Mouse (Mus musculus): ENCODE measurements at regions not wholly inside any gene's neighbourhood (a gene's known extent, or its start where the extent isn't known, plus 50 kb on each side); places are given as distances from the start of the nearest gene placed in this dataset.

DNA sequence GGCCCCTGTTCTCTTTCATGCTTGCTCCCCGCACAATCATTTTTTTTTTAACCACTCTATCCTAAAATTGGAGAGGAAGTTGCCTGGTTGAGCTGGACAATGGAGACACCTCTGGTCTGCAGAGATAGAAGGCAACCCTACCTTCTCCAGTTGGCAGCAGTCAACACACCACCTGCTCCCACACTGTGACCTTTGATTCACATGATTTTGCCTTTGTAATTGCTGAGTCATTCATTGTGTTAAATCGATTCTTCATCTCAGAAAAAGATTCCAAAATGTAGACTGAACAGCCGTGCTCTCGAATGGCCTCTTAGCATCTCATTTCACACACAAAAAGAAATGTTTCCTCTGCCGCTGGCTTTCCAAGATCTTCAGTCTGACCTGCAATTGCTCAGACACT is 616.2 kb downstream of the Pdcd6ip start:
- no peak for DNase-seq (ENCODE audit: low spot score)

DNA sequence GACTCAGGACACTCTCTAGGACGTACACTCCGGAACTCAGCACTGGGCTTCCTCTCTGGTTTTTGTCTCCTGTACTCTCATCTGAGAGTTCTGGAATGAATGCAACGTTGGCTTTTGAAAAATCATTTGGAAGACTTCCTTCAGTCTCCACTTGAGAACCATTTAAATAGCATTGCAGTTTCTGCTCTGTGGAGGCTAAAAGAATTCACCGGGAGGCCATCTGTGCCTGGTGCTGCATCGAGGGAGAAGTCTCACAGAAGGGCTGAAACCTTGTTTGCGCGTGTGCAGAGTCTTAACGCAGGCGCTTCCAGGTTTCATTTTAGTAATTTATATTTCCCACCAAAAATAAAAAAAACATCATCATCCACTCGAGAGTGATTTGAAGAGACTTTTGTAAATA is 620.3 kb downstream of the Pdcd6ip start:
- no peak for DNase-seq (ENCODE audit: low spot score)

DNA sequence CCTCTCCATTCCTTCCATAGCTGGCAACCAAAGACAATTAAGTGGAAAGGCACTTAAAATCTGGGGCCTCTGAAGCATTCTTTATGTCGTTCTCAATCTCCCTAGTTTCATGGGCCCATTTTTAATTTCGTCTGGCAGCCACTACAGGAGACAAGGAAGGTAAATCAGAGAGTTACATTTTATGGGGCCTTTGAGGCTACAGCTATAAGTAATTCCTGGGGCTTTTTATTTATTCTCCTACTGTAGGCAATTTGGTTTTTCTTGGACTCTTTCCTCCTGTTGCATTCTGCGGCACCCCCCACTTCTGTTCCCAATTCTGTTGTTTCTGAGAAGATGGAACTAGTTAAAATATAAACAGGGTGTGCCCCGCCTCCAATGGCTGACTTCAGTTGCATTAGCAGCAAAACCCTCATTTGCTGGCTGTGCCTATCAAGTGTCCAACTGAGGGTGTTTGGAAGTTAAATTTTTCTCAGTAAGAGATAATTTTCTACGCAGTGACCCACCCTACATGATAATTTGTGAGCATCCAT is 622.7 kb downstream of the Pdcd6ip start:
- no peak for DNase-seq (ENCODE audit: low spot score)

DNA sequence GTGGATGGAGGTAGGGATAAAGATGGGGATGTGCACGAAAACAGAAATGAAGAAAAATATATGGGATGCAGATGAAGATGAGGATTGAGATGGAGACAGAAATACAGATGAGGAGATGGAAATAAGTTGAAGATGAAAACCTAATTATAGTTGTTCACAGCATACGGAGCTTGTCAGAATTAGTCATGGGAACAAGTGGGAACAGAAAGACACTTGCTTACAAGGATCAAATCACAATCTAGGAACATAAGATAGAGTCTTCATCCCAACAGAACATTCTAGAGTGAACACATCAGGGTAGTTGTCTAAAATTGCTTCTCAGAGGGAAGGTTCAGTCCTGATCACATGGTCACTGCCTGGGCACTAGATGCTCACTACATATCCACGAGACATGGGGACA is 633.2 kb downstream of the Pdcd6ip start:
- no peak for DNase-seq (ENCODE audit: low spot score)

DNA sequence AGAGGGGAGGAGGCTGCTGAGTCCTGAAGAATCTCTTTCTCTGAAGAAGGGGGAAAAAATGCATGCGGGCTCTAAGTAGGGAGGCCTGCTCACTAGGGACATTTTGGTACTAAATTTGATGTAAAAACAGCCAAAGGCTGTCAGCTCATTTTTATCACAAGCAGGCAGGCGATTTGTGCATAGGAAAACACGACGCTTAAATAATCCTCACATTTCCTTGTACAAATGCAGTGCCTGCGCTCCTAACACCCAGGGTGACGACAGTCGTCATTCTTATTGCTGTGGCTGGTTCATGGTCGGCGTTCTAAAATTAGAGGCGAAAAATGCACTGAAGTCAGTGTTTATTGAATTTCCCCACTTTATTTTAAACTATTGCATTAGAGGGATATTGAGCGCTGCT is 650.6 kb downstream of the Pdcd6ip start:
- DNase-seq (ENCODE audit: low spot score): no peak

DNA sequence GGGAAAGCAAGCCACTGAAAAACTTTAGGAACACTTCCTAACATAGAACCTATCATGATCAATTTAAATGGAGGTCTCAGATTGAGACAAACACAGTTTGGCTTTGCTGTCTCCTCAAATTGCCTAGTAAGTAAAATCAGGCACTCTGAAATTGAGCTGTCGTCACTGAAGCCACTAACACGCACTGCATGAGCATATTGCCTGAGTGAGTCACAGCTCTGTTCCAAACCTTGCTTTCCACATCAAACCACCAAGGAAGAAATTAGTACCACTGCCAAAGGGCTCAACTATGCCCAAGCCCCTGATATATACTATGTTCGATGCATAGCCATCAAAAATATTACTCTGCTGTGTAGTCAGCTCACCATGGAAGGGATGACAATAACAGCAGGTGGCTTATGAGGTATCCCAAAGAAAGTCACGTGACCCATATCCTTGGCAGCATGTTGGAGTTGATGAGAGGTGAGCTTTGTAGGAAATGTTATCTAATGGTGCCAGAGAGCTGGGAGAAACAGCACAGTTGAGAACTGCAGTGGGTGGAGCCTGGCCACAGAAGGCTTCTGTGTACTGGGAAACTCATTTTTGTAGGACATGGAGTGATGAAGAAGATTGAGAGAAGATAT is 663.4 kb downstream of the Pdcd6ip start:
- no peak for DNase-seq (ENCODE audit: low spot score)

DNA sequence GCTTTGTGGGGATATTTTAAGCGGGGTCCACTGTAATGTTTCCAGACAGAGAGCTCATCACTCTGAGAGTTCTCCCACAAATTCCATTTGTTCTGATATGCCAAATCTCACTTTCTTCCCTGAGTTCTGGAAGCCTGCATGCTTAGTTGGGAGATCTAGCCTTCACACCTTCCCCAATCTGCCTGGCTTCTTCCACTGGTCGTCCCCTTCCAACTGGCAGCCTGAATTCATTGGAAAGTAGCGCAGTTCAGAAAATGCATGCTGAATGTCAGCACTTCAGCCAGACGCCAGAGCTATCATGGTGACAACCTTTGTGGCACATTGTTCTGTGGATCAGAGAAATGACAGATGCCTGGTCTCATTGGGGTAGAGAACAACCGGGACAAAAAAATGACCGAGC is 667.2 kb downstream of the Pdcd6ip start:
- DNase-seq (ENCODE audit: low spot score): no peak

DNA sequence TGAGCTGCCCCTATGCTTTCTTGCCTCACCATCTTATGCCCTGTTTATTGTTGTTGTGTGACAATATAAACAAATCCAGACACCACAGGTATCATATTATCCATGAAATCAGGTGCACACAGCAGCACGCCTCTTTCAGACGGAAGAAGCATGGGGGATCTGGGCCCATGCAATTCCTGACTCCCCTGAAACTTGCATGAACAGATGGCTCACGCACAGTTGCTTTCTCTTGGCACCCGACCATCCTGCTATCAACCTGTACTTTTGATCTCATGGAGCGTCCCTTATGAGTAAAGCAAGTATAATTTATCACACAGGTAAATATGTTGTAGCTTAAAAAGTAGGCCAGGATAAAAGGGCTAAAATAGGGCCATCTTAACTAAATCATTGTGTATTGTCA is 674.1 kb downstream of the Pdcd6ip start:
- DNase-seq (ENCODE audit: low spot score): no peak

DNA sequence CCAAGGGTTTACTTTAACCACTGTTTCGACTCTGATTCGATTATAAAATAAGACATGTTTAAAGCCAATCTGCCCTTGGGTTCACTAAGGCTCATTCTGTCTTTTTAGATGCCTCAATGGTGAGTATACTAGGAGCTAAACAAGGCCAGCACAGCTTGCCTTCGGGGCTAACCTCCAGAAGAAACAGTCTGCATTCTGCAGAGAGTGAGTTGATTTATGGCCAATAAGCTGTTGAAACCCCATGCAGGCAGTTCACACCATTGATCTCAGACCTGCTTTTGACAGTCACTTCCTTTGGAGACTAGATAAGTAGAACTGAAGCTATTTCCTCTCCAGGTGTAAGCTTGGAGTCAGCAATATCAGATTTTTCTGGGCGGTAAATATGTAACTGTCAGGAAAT is 679.0 kb downstream of the Pdcd6ip start:
- no peak for DNase-seq (ENCODE audit: low spot score)

DNA sequence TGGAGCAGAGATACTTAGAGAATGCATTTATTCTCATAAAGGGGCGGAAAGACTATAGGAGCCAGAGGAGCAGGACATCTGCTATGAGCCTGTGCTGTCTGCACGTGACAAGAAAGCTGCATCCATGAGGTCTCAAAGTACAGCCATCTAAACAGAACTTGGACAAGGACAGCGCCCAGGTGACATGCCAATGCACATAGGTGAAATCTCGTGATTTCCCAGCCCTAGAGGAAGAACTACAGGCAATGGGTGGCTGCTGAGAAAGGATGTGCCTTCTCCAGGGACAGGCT is 681.2 kb downstream of the Pdcd6ip start:
- DNase-seq (ENCODE audit: low spot score): no peak

DNA sequence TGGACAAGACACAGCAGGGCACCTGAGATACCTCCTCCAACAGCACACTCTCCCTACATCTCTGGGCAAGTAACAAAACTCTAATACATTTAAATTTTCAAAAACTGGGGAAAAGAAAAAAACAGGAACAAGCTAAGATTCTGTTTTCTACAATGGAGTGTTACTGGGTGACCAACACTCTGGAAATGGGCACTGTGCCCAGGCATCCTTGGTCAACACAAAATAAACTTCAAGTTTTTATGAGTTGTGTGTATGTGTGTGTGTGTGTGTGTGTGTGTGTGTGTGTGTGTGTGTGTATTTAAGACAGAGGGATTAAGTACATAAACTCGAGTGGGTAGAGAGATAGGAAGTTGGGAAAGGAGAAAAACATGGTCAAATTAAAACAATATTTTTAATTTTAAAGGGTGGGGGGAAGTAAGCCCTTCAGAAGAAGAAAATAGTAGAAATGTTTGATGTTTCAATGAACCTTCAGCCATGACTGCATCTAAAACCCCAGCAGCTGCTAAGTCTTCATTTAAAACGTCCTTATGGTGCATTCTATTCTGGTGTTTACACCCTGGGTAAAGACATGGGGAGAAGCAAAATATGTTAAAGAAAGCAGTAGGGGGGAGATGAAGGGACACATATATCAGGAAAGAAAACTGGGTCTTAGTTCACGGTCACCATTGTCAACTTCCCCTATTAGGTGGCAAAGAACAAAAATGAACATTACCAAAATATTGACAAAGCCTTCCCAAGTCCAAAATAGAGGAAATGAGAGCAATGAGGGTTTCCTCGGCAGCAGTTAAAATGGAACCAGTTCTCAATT is 681.8 kb downstream of the Pdcd6ip start:
- no peak for DNase-seq (ENCODE audit: low spot score)

DNA sequence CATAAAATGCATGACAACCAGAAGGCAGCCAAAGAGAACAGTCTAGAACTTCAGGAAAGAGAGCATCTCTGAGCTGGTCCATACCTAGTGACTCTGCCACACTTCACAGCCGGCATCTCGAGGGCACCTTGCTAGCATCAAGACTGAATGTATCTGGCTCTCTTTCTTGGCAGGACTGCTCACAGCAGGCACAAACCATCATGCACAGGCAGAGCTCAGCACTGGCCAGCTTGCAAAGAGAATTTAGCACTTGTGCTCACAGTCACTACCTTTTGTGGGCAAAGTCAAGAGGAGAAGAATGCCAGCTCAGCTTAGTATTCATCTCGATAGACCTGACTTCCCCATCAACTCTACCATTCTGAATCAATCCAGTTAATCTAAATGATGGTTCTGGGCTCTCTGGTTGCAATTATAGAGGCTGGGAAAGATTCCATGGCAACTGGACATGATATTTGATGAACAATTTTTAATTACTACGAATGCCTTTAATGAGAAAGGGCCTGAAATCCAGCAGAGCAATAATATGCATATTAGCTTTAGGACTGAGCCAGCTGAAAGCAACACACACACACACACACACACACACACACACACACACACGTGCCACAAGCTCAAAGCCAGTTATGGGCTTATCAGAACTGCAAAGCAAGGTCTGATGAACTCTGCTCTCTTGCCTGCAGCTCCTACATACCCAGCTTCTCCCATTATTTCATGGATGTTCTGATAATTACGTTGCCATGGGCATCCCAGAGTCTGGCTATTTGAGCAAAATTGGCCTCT is 686.0 kb downstream of the Pdcd6ip start:
- no peak for DNase-seq (ENCODE audit: low spot score)

DNA sequence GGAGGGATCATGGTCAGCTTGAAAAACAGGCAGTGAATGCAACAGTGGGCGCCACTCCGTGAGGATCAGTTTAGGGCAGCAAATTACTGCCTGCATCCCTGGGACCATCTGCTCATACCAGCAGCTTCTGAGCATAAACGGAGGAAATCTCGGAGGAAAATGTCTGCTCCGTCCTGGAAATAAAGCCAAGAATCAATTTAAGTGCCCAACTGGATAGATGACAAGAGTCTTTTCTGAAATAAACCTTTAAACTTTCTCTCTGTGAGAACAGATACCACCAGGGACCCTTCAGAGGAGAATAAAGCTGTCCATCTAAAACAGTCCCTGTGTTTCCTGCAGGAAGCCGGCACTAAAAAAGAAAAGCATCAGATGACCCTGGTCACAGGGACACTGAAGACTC is 688.5 kb downstream of the Pdcd6ip start:
- no peak for DNase-seq (ENCODE audit: low spot score)

DNA sequence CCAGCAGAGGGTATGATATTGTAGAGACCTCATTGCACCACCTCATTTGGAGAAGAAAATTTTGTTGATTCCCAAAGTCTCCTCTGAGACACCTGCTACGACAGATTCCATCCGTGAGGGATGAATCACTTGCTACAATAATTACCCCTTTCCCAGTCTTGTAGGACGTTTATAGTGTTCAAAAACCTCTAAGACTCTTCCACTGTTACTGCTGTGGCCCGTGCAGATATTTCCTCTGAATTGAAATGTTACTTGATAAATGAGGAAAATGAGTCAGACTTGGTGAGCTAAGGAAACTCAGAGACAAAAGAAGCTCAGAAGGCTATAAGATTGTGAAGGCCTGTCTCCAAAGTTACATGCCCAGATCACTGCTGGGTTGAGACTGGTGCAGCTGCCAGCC is 700.0 kb downstream of the Pdcd6ip start:
- no peak for DNase-seq (ENCODE audit: low spot score)

DNA sequence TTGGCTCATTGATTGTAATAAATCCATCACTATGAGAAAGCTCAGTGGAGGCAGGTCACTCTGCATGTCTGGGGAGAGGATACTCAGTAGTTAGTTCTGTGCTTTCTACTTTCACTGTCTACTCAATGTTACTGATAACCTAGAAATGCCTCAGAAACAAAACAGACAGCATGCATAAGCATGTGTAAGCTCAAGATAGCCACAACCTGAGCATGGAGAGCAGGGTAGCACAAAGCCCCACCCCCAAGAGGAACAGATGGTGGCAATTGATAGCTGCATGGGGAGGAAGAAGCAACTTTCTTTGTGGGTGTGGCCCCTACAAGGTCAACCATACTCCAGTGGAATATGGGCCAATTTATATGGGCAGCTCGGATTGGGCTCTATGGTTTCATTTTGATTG is 711.9 kb downstream of the Pdcd6ip start:
- DNase-seq (ENCODE audit: low spot score): no peak

DNA sequence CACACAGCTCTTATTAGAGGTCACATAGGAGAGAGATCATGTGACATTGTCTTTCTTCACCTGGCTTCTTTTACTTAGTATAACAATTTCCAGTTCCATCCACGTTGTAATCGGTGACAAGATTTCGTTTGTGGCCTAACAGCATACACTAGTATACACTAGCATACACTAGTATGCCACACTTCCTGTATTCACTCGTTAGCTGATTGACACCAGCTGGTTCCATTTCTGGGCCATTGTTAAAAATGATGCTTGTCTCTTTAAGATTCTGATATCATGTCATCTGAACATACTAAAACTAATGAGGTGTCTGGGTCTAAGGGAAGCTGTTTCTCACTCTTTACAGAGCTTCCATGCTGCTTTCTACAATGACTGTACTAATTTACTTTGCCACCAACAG is 713.3 kb downstream of the Pdcd6ip start:
- DNase-seq (ENCODE audit: low spot score): no peak

DNA sequence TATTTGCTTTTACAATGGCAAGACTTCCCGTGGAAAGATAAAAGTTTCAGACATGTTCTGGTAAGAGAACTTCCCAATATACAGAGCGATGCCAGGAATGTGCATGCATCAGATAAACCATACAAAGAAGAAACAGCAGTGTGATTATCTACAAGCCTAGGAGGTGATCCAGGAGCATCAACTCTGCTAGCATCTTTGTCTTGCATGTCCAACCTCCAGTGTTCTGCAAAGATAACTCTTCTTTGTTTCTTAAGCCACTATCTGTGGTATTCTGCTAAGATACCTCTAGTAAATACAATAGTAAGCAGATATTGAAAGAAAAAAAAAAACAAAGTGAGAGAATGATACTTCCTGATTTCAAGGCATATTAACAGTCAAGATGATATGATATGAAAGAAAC is 714.4 kb downstream of the Pdcd6ip start:
- no peak for DNase-seq (ENCODE audit: low spot score)

DNA sequence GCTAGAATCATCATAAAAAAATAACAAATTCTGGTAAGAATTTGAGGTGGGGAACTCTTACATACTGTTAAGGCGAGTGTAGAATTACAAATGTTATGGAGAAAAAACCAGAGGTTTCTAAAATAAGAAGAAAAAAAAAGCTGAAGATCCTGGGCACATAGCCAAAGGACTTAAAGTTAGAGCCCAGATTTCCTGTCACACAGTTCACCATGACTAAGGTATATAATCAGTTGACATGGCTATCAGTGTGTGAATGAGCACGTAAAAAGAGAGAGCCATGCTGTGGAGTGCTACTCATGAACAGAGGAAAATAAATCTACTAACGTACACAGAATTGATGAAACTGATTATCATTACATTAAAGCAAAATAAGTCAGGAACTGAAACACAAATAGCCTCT is 715.1 kb downstream of the Pdcd6ip start:
- DNase-seq (ENCODE audit: low spot score): no peak

DNA sequence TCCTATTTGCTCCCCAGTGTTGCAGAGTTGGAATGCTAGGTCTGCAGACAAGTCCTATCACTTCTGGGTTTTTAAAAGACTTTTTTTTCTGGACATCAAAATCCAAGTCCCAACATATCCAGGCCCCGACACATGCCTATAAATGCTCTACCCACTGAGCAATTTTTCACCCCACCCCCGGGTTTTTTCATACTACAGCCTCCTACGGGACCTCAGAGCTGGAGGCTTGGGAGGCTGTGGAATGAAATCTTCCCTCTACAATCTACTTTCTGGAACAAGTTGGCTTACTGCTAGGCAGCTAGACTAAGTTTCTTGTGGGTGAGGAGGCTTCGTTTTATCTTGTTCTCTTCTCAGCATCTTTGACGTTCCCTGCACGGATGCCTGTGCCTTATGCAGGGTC is 724.7 kb downstream of the Pdcd6ip start:
- DNase-seq (ENCODE audit: low spot score): no peak

DNA sequence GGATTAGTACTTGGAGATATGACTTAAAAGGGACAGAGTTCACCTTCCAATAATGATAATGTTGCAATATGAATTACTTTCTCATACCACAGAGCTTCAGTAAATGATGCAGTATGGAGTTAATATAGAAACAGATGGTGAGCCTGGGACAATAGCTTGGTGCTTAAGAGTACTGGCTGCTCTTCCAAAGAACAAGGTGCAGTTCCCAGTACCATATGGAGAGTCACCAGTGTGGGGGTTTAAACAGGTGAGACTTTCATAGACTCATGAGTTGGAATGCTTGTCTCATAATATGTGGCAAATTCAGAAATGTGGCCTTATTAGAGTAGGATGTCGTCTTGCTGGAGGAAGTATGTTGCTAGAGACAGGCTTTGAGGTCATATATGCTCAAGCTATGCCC is 715.8 kb upstream of the Arpp21 start:
- DNase-seq (ENCODE audit: low spot score): no peak

DNA sequence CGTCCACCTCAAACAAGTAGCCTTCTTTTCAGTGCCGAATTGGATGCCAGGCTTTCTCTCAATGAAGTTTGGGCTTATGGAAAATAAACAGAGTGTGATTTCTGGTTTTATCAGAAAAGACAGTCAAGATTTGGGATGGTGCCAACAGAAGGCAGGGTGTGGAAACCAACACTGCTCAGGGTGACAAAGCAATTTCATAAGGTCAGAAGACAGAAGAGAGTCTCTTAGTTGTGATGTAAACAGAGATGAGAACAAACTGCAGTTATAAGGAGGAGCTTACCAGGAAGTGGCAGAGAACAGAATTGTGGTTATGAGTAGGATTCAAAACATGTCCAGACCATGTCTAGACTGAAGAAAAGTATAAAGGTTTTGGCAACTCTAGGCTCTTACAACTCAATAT is 714.3 kb upstream of the Arpp21 start:
- no peak for DNase-seq (ENCODE audit: low spot score)

DNA sequence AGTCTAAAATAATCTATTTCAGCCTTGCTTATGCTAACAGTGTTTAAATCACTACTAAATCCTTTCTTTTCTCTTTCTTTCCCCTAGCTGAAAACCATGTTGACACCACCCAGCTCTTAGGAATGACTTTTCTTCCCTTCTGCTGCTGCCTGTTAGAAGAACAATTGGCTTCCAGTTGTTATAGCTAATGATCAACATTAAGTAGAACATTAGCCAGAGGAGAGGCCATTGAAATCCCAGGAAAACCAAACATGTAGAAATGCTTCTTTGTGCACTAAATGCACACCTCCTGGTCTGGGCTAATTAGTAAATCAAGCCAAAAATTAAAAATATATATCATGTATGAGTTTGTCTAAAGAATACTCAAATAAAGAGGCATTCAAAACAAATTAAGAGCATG is 703.0 kb upstream of the Arpp21 start:
- DNase-seq (ENCODE audit: low spot score): no peak
